ENCODE assay signal across 10 mouse cellular contexts in genomic region chr5:139734016-139734415, GRCm38 (mm10). TPM values are rescaled to one million over a fixed set of nuclear protein-coding genes. Genes with fewer than 3 reads are reported as not detected.
DNase-seq lines count a peak whose midpoint lies in the region; ATAC-seq and TF ChIP-seq lines count a peak whose summit lies in the region.
"Had no signal": no experiment of that assay in that cellular context is flagged by ENCODE, and none has a peak within 500 bp of the region (broad histone marks: within the 10 kb centered on the region; RNA-seq: fewer than 3 reads in every experiment).

No protein-coding gene starts in this region.

- 83% methylated on average over 3 of the region's 3 CpGs for WGBS in midbrain, embryonic 15.5 days
- 86% methylated on average over 3 of the region's 3 CpGs for WGBS in midbrain, embryonic 13.5 days
- WGBS in intestine, postnatal 0 days, result 31% methylated on average over 3 of the region's 3 CpGs
- 63% methylated on average over 3 of the region's 3 CpGs for WGBS in kidney, embryonic 14.5 days

- H3K9ac ChIP-seq in midbrain, embryonic 15.5 days, result no peak overlapping the region
- H3K9ac ChIP-seq in midbrain, embryonic 13.5 days (replicated peaks), result no peak overlapping the region
- H3K9ac ChIP-seq in intestine, postnatal 0 days (ENCODE audit: low read depth, low read length), result peak overlapping the region; percentile 34
- no peak overlapping the region for H3K9ac ChIP-seq in kidney, embryonic 14.5 days (ENCODE audit: low read depth, low read length)
- H3K9ac ChIP-seq: forebrain, embryonic 13.5 days; hindbrain, embryonic 15.5 days had no signal

- no peak overlapping the region for H3K27ac ChIP-seq in midbrain, embryonic 15.5 days
- no peak overlapping the region for H3K27ac ChIP-seq in midbrain, embryonic 13.5 days
- H3K27ac ChIP-seq in intestine, postnatal 0 days (ENCODE audit: low read depth, low read length), result peak overlapping the region; percentile 76
- no peak overlapping the region for H3K27ac ChIP-seq in kidney, embryonic 14.5 days (ENCODE audit: low read depth, low read length)
- H3K27ac ChIP-seq: forebrain, embryonic 13.5 days; hindbrain, embryonic 15.5 days had no signal

- H3K4me3 ChIP-seq in midbrain, embryonic 15.5 days, result no peak overlapping the region
- H3K4me3 ChIP-seq in midbrain, embryonic 13.5 days (replicated peaks), result no peak overlapping the region
- H3K4me3 ChIP-seq in intestine, postnatal 0 days (ENCODE audit: low read depth, low read length), result no peak overlapping the region
- no peak overlapping the region for H3K4me3 ChIP-seq in kidney, embryonic 14.5 days (ENCODE audit: low read length)
- H3K4me3 ChIP-seq: forebrain, embryonic 13.5 days had no signal

- TF ChIP-seq CTCF in intestine, postnatal 0 days (IDR thresholded peaks at IDR 0.05; ENCODE audit: low read depth), result no peak

- no peaks in the 10 kb centered on the region for H3K9me3 ChIP-seq in midbrain, embryonic 15.5 days
- no peaks in the 10 kb centered on the region for H3K9me3 ChIP-seq in midbrain, embryonic 13.5 days
- H3K9me3 ChIP-seq in intestine, postnatal 0 days (ENCODE audit: control insufficient read depth), result no peaks in the 10 kb centered on the region
- no peaks in the 10 kb centered on the region for H3K9me3 ChIP-seq in kidney, embryonic 14.5 days (ENCODE audit: control insufficient read depth, low read length)
- H3K9me3 ChIP-seq: forebrain, embryonic 13.5 days; hindbrain, embryonic 15.5 days had no signal

- H3K36me3 ChIP-seq in midbrain, embryonic 15.5 days (replicated peaks), result no peaks in the 10 kb centered on the region
- no peaks in the 10 kb centered on the region for H3K36me3 ChIP-seq in midbrain, embryonic 13.5 days
- no peaks in the 10 kb centered on the region for H3K36me3 ChIP-seq in intestine, postnatal 0 days (ENCODE audit: control insufficient read depth, insufficient read depth)
- no peaks in the 10 kb centered on the region for H3K36me3 ChIP-seq in kidney, embryonic 14.5 days (ENCODE audit: control insufficient read depth, insufficient read depth, low read length)
- H3K36me3 ChIP-seq: hindbrain, embryonic 15.5 days had no signal

- peak; percentile 57 to 66 for DNase-seq in spleen, postnatal 10 days (ENCODE audit: low spot score in 2 of 2)
- no peak for DNase-seq in layer of hippocampus, postnatal 36 days
- DNase-seq: cerebellum, adult 11-12 months had no signal

- 0 out of 2 replicates have a peak, but pooled peaks cover 3% of the 10 kb centered on the region for H3K27me3 ChIP-seq in midbrain, embryonic 15.5 days (replicated peaks)
- H3K27me3 ChIP-seq in midbrain, embryonic 13.5 days, result peaks cover 5% of the 10 kb centered on the region; the same call in 1 of the 2 replicates
- no peaks in the 10 kb centered on the region for H3K27me3 ChIP-seq in intestine, postnatal 0 days (replicated peaks; ENCODE audit: control insufficient read depth, insufficient read depth, low read length)
- H3K27me3 ChIP-seq in kidney, embryonic 14.5 days (ENCODE audit: control insufficient read depth, insufficient read depth, low read length), result no peaks in the 10 kb centered on the region
- H3K27me3 ChIP-seq: hindbrain, embryonic 15.5 days had no signal

- peak overlapping the region; percentile 9; the same call in 1 of the 2 replicates for H3K4me2 ChIP-seq in midbrain, embryonic 15.5 days
- no peak overlapping the region for H3K4me2 ChIP-seq in midbrain, embryonic 13.5 days (replicated peaks)
- H3K4me2 ChIP-seq in intestine, postnatal 0 days (replicated peaks; ENCODE audit: low read depth), result peak overlapping the region; percentile 86
- no peak overlapping the region for H3K4me2 ChIP-seq in kidney, embryonic 14.5 days (replicated peaks; ENCODE audit: low read depth, low read length)

- peaks cover 55% of the 10 kb centered on the region for H3K4me1 ChIP-seq in midbrain, embryonic 15.5 days
- peaks cover 45% of the 10 kb centered on the region for H3K4me1 ChIP-seq in midbrain, embryonic 13.5 days (replicated peaks)
- H3K4me1 ChIP-seq in intestine, postnatal 0 days (replicated peaks; ENCODE audit: control insufficient read depth, insufficient read depth, low read length), result peaks cover 27% of the 10 kb centered on the region
- H3K4me1 ChIP-seq in kidney, embryonic 14.5 days (ENCODE audit: control insufficient read depth, insufficient read depth, low read length), result peaks cover 33% of the 10 kb centered on the region

- no peak for ATAC-seq in midbrain, embryonic 15.5 days (replicated peaks)
- ATAC-seq in midbrain, embryonic 13.5 days, result no peak
- ATAC-seq in common myeloid progenitor, adult 5-6 weeks (replicated peaks; ENCODE audit: low read depth, poor library complexity, severe bottlenecking), result peak; percentile 66
- no peak for ATAC-seq in intestine, postnatal 0 days
- no peak for ATAC-seq in kidney, embryonic 14.5 days (ENCODE audit: low FRiP score, low TSS enrichment)
- ATAC-seq: forebrain, embryonic 13.5 days had no signal

RNA-seq across cellular contexts. Expression of gene Micall2, which starts 2.1 kb away (rescaled TPM):
- 12.2 and 14.0 TPM in 2 replicates for polyA plus RNA-seq in midbrain, embryonic 15.5 days (2015; fragmentation: Nextera tagmentation; extraction: Ambion mirVana)
- polyA plus RNA-seq in midbrain, embryonic 13.5 days (2015; fragmentation: Nextera tagmentation; extraction: Ambion mirVana), result 7.5 and 8.9 TPM in 2 replicates
- total RNA-seq in common myeloid progenitor, adult 5-6 weeks (2017), result 6.4 TPM in 2 replicates
- 12.8 and 13.0 TPM in 2 replicates for polyA plus RNA-seq in intestine, postnatal 0 days (2015; fragmentation: Nextera tagmentation; extraction: Ambion mirVana)
- 1 to 10 TPM; 1.2 to 1.9 TPM for total RNA-seq in layer of hippocampus, postnatal 36 days (2021)
- polyA plus RNA-seq in kidney, embryonic 14.5 days (2014; fragmentation: Nextera tagmentation; extraction: Ambion mirVana), result 3.6 and 6.4 TPM in 2 replicates

RNA-seq across cellular contexts. Expression of gene Ints1, which starts 41.5 kb away (rescaled TPM):
- 32.8 and 34.3 TPM in 2 replicates for polyA plus RNA-seq in midbrain, embryonic 15.5 days (2015; fragmentation: Nextera tagmentation; extraction: Ambion mirVana)
- 24.0 and 28.9 TPM in 2 replicates for polyA plus RNA-seq in midbrain, embryonic 13.5 days (2015; fragmentation: Nextera tagmentation; extraction: Ambion mirVana)
- 20.4 and 32.7 TPM in 2 replicates for total RNA-seq in common myeloid progenitor, adult 5-6 weeks (2017)
- 9.9 and 12.7 TPM in 2 replicates for polyA plus RNA-seq in intestine, postnatal 0 days (2015; fragmentation: Nextera tagmentation; extraction: Ambion mirVana)
- total RNA-seq in layer of hippocampus, postnatal 36 days (2021), result 10 to 100 TPM; 86.4 to 91.9 TPM
- polyA plus RNA-seq in kidney, embryonic 14.5 days (2014; fragmentation: Nextera tagmentation; extraction: Ambion mirVana), result 32.2 and 40.7 TPM in 2 replicates

RNA-seq across cellular contexts. Expression of gene Mafk, which starts 57.3 kb away (rescaled TPM):
- polyA plus RNA-seq in midbrain, embryonic 15.5 days (2015; fragmentation: Nextera tagmentation; extraction: Ambion mirVana), result 18.2 and 18.8 TPM in 2 replicates
- 15.4 TPM in 2 replicates for polyA plus RNA-seq in midbrain, embryonic 13.5 days (2015; fragmentation: Nextera tagmentation; extraction: Ambion mirVana)
- 36.0 and 38.4 TPM in 2 replicates for total RNA-seq in common myeloid progenitor, adult 5-6 weeks (2017)
- polyA plus RNA-seq in intestine, postnatal 0 days (2015; fragmentation: Nextera tagmentation; extraction: Ambion mirVana), result 23.1 and 25.5 TPM in 2 replicates
- total RNA-seq in layer of hippocampus, postnatal 36 days (2021), result 1 to 10 TPM; 7.3 to 8.2 TPM
- 2.5 and 5.3 TPM in 2 replicates for polyA plus RNA-seq in kidney, embryonic 14.5 days (2014; fragmentation: Nextera tagmentation; extraction: Ambion mirVana)

Comparison
In these comparisons a context has a peak if more than half of its experiments do, and no peak if none do; other contexts are left out.
1. H3K4me2 ChIP-seq: peak in midbrain, embryonic 15.5 days (single experiment) and intestine, postnatal 0 days (single experiment); none in midbrain, embryonic 13.5 days (single experiment) and kidney, embryonic 14.5 days (single experiment).
2. DNase-seq: peak in spleen, postnatal 10 days (2 of 2); none in layer of hippocampus, postnatal 36 days (0 of 2).